Mouse (Mus musculus) liver, embryonic 15.5 days (tissue): ENCODE measurements around the gene Hat1. TPM values are rescaled to one million over a fixed set of nuclear protein-coding genes. Genes with fewer than 3 reads are reported as not detected.
A peak's percentile ranks its signal among the peaks of the same experiment; 100 is the strongest.
"Not testable (repeated sequence)": the region's sequence is repeated elsewhere in the genome, so short reads cannot be mapped to it uniquely, and the experiment has no call there.

Source experiments
- ATAC-seq: fragments of 200-750 bp; cut with Nextera tagmentation; 2 replicates; pipeline ENCODE4 v1.8.0; 2017; ENCODE audit warnings: moderate number of reproducible peaks, mild to moderate bottlenecking, moderate library complexity; ENCODE audit not compliant: insufficient read depth
- H3K27ac ChIP-seq: fragments of 300-500 bp; sonication (generic); replicated peaks from 2 replicates; pipeline ENCODE4 v1.5.1; 2015; ENCODE audit warnings: mild to moderate bottlenecking, inconsistent platforms
- H3K27me3 ChIP-seq: fragments of 300-500 bp; sonication (generic); 2 replicates; pipeline ENCODE4 v1.6.1; 2015; ENCODE audit warnings: mild to moderate bottlenecking, inconsistent platforms
- H3K36me3 ChIP-seq: fragments of 300-500 bp; sonication (generic); replicated peaks from 2 replicates; pipeline ENCODE4 v1.6.1; 2015; ENCODE audit warnings: moderate library complexity, mild to moderate bottlenecking, inconsistent platforms
- H3K4me1 ChIP-seq: fragments of 300-500 bp; sonication (generic); replicated peaks from 2 replicates; pipeline ENCODE4 v1.6.1; 2015; ENCODE audit warnings: inconsistent platforms
- H3K4me2 ChIP-seq: fragments of 300-500 bp; sonication (generic); 2 replicates; pipeline ENCODE4 v1.6.1; 2015; ENCODE audit warnings: moderate library complexity, mild to moderate bottlenecking, inconsistent platforms
- H3K4me3 ChIP-seq: fragments of 300-500 bp; sonication (generic); replicated peaks from 2 replicates; pipeline ENCODE4 v1.5.1; 2015; ENCODE audit warnings: mild to moderate bottlenecking, inconsistent platforms
- H3K9ac ChIP-seq: fragments of 300-500 bp; sonication (generic); 2 replicates; pipeline ENCODE4 v1.6.1; 2015; ENCODE audit warnings: moderate library complexity, mild to moderate bottlenecking, inconsistent platforms
- H3K9me3 ChIP-seq: fragments of 300-500 bp; sonication (generic); replicated peaks from 2 replicates; pipeline ENCODE4 v1.6.1; 2016; ENCODE audit warnings: inconsistent platforms
- WGBS: fragments of 180-500 bp; shearing (Covaris S2); methylation state at CpG from one replicate; pipeline ENCODE4 v1.1.7; 2015; ENCODE audit warnings: mixed read lengths; ENCODE audit not compliant: insufficient replicate concordance; 5-methylcytosine and 5-hydroxymethylcytosine counted together
- polyA plus RNA-seq: library from polyadenylated mRNA; unstranded; fragments of >200 nt; fragmentation: Nextera tagmentation; extraction: Ambion mirVana; gene quantifications from 2 replicates; pipeline ENCODE4 v1.2.1, GENCODE M21; 2015

The Hat1 gene
- polyA plus RNA-seq, 1 experiment from 2014 or later, result 107 TPM

DNA sequence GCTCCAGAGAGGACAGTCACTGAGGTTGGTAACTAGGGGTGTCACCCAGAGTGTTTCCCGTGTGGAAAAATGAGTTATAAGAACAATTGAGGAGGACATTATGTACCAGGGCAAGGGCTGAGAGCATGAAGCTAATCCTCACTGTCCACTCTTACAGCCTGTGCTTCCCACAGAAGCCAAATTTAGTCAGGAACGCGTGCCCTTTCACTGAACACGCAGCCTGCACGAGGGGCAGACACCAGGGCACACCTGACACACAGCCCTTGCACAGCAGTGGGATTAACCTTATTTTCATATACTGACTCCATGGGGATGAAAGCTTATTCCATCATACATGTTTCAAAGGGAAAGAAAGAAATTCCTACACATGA lies 34.7 kb upstream of the Hat1 start:
- Histone ChIP-seq H3K9ac (no peak overlapping the region), H3K27ac (no peak overlapping the region), H3K36me3 (no peaks in the 10 kb centered on the region), H3K9me3 (no peaks in the 10 kb centered on the region), H3K4me2 (no peak overlapping the region), H3K4me1 (peaks cover 13% of the 10 kb centered on the region; the same call in 1 of the 2 replicates), H3K4me3 (no peak overlapping the region), H3K27me3 (no peaks in the 10 kb centered on the region)
- no peak for ATAC-seq
- WGBS, result 73% methylated on average over 5 of the region's 5 CpGs

GRCm38 (mm10) chr2:71358347-71358746 lies 30.4 kb upstream of the Hat1 start:
- no peak overlapping the region for H3K4me3 ChIP-seq
- H3K9me3 ChIP-seq, result no peaks in the 10 kb centered on the region
- H3K27ac ChIP-seq, result no peak overlapping the region
- WGBS, result 77% methylated on average over 5 of the region's 5 CpGs
- peaks cover 11% of the 10 kb centered on the region; the same call in 1 of the 2 replicates for H3K4me1 ChIP-seq
- H3K9ac ChIP-seq, result no peak overlapping the region
- H3K27me3 ChIP-seq, result no peaks in the 10 kb centered on the region
- no peak for ATAC-seq
- H3K36me3 ChIP-seq, result no peaks in the 10 kb centered on the region
- H3K4me2 ChIP-seq, result no peak overlapping the region

DNA sequence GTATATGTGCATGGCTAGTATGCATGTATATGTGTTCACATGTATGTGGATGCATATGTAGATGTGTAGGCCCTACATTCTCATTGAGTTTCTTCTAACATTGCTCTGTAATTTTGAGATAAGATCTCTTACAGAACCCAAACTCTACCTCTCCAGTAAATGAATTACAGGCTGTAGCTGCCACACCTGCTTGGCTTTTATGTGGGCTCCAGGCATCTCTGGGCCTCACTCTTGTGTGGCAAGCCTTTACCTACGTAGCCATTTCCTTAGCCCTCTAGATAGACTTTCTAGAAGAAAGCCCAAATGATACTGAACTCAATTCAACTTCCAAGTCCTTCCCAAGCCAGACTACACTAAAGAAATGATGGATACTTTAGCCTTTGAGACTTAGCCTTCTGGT lies 28.6 kb upstream of the Hat1 start:
- no peak overlapping the region for H3K9ac ChIP-seq
- 92% methylated on average over 1 of the region's 1 CpGs for WGBS
- no peak overlapping the region for H3K27ac ChIP-seq
- H3K36me3 ChIP-seq, result no peaks in the 10 kb centered on the region
- no peaks in the 10 kb centered on the region for H3K27me3 ChIP-seq
- peaks cover 3% of the 10 kb centered on the region; the same call in 1 of the 2 replicates for H3K4me1 ChIP-seq
- no peak overlapping the region for H3K4me3 ChIP-seq
- H3K9me3 ChIP-seq, result no peaks in the 10 kb centered on the region
- H3K4me2 ChIP-seq, result no peak overlapping the region
- no peak for ATAC-seq

- Histone ChIP-seq H3K9me3 (no peaks in the 10 kb centered on the region), H3K27ac (peak overlapping the region; percentile 93)
- WGBS, result 4% methylated on average over 9 of the region's 9 CpGs
Observed at GRCm38 (mm10) chr2:71366618-71367124, 22.1 kb upstream of the Hat1 start.

DNA sequence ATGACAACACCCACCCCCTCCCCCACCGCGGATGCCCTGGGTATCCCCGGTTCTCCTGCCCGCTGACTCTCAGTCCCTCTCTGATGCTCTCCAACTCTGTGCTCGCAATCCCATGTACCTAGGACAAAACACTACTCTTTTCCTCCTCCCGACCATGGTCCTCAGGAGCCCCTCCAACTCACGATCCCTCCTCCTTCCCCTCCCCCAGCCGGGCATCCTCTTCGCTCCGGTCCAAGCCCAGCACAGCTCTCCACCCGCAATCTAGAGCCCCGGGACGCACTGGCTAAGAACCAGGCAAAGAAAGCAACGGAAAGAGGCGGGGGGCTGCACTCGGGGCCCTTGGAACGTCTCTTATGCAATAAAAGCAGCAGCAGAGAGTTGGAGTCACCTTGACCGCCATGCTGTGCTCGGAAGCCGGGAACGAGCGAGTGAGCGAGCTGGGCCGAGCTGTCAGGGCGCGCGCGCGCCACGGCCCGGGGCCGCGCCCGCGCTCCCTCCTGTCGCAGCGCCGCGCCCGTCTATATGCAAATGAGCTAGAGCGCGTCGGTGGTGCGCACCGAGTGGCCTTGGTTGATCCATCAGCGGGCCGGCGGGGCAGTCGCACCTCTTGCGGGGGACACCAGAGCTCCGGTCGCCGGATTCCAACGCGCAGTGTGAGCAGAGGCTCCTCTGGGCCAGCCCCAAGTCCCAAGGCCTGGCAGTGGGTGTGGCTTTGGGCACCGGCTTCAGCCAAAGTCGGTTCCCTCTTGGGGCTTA lies 21.5 kb upstream of the Hat1 start, which contains the start of gene Slc25a12:
Slc25a12 (minus strand) TSS at position 625 of the 756 bp plus-strand sequence.
- Histone ChIP-seq H3K4me1 (peaks cover 23% of the 10 kb centered on the region), H3K9ac (peak within 1 kb of the TSS; percentile 77), H3K9me3 (no peaks in the 10 kb centered on the region), H3K4me2 (peak within 1 kb of the TSS; percentile 87), H3K36me3 (no peaks in the 10 kb centered on the region), H3K4me3 (peak within 1 kb of the TSS; percentile 86), H3K27me3 (no peaks in the 10 kb centered on the region), H3K27ac (peak within 1 kb of the TSS; percentile 93)
- peak; percentile 100 for ATAC-seq
- WGBS, result under 1% methylated on average over 57 of the region's 57 CpGs

More at GRCm38 (mm10) chr2:71366618-71367124, 22.1 kb upstream of the Hat1 start:
- peak overlapping the region; percentile 87 for H3K4me2 ChIP-seq
- peak overlapping the region; percentile 86 for H3K4me3 ChIP-seq
- H3K36me3 ChIP-seq, result no peaks in the 10 kb centered on the region
- peaks cover 23% of the 10 kb centered on the region for H3K4me1 ChIP-seq
- no peak for ATAC-seq
- H3K9ac ChIP-seq, result peak overlapping the region; percentile 77
- H3K27me3 ChIP-seq, result no peaks in the 10 kb centered on the region

DNA sequence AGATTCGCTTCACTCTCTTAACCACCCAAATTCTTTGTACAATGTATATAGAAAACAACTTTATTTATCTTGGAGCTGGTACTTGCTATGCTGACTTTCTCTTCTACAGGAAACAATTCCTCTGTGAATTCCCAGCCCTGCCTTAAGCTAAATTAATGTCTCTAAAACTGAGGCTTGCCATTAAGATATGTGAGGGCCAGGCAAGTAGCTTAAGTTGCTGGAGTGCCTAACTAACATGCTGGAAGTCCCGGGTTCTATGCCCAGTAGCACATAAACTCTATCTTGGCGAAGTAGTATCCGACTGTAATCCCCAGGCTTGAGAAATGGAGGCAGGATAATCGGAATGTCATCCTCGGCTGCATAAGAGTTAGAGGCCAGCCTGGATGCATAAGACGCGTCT lies 20.7 kb upstream of the Hat1 start:
- Histone ChIP-seq H3K9me3 (no peaks in the 10 kb centered on the region), H3K4me3 (peak overlapping the region; percentile 86), H3K36me3 (no peaks in the 10 kb centered on the region), H3K4me1 (peaks cover 23% of the 10 kb centered on the region), H3K27ac (peak overlapping the region; percentile 93; the same call in 1 of the 2 replicates), H3K4me2 (peak overlapping the region; percentile 87), H3K27me3 (no peaks in the 10 kb centered on the region), H3K9ac (peak overlapping the region; percentile 23; the same call in 1 of the 2 replicates)
- no peak for ATAC-seq
- WGBS, result 38% methylated on average over 8 of the region's 8 CpGs

GRCm38 (mm10) chr2:71371790-71372189 lies 17.0 kb upstream of the Hat1 start:
- Histone ChIP-seq H3K9me3 (no peaks in the 10 kb centered on the region), H3K27me3 (no peaks in the 10 kb centered on the region), H3K4me3 (no peak overlapping the region), H3K9ac (no peak overlapping the region), H3K4me1 (peaks cover 38% of the 10 kb centered on the region), H3K36me3 (no peaks in the 10 kb centered on the region), H3K4me2 (no peak overlapping the region), H3K27ac (no peak overlapping the region)
- no peak for ATAC-seq
- WGBS, result 83% methylated on average over 5 of the region's 5 CpGs

- not testable (repeated sequence) for H3K9ac ChIP-seq, H3K4me3 ChIP-seq, H3K27ac ChIP-seq, ATAC-seq, H3K9me3 ChIP-seq, H3K4me2 ChIP-seq, H3K27me3 ChIP-seq, H3K36me3 ChIP-seq
- peaks cover 38% of the 10 kb centered on the region for H3K4me1 ChIP-seq
- WGBS, result 57% methylated on average over 4 of the region's 4 CpGs
Observed at GRCm38 (mm10) chr2:71372261-71372660, 16.5 kb upstream of the Hat1 start.

- Histone ChIP-seq H3K27ac (peak overlapping the region; percentile 64), H3K4me2 (peak overlapping the region; percentile 49), H3K4me1 (peaks cover 31% of the 10 kb centered on the region), H3K36me3 (no peaks in the 10 kb centered on the region), H3K9ac (no peak overlapping the region), H3K9me3 (no peaks in the 10 kb centered on the region), H3K27me3 (no peaks in the 10 kb centered on the region), H3K4me3 (peak overlapping the region; percentile 4; the same call in 1 of the 2 replicates)
- 31% methylated on average over 8 of the region's 8 CpGs for WGBS
- ATAC-seq, result peak; percentile 73
Observed at GRCm38 (mm10) chr2:71374275-71375155, 14.2 kb upstream of the Hat1 start.

DNA sequence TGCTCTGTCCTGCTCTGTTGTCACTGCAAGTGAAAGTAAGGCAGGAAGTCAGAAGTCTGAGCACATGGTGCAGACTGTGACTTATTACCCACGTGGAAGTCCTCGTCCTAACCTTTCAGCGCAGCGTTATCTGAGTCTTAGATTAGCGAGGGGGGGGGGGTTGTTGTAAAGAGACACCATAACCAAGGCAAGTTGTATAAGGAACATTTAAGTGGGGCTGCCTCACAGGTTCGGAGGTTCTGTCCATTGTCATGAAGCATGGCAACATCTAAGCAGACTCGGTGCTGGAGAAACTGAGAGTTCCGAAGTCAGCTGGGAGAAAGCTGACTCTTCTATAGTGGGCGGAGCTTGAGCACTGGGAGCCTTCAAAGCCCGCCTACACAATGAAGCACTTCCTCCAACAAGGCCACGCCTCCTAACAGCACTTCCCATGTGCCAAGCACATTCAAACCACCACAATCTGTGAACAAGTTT lies 12.3 kb upstream of the Hat1 start:
- Histone ChIP-seq H3K4me1 (peaks cover 31% of the 10 kb centered on the region), H3K36me3 (no peaks in the 10 kb centered on the region), H3K27me3 (no peaks in the 10 kb centered on the region), H3K4me3 (peak overlapping the region; percentile 37), H3K4me2 (peak overlapping the region; percentile 54), H3K27ac (no peak overlapping the region), H3K9ac (no peak overlapping the region), H3K9me3 (no peaks in the 10 kb centered on the region)
- 0 out of 2 replicates have a peak, but pooled peaks have one; percentile 35 for ATAC-seq
- WGBS, result 40% methylated on average over 11 of the region's 11 CpGs

- WGBS, result 66% methylated on average over 5 of the region's 5 CpGs
- H3K4me2 ChIP-seq, result no peak overlapping the region
- H3K4me1 ChIP-seq, result peaks cover 36% of the 10 kb centered on the region
- no peaks in the 10 kb centered on the region for H3K36me3 ChIP-seq
- no peaks in the 10 kb centered on the region for H3K9me3 ChIP-seq
- no peak overlapping the region for H3K9ac ChIP-seq
- no peak for ATAC-seq
- H3K4me3 ChIP-seq, result no peak overlapping the region
- H3K27me3 ChIP-seq, result no peaks in the 10 kb centered on the region
- H3K27ac ChIP-seq, result no peak overlapping the region
Observed at GRCm38 (mm10) chr2:71377426-71377825, 11.3 kb upstream of the Hat1 start.
